Mouse (Mus musculus) Muller cell, postnatal 12 days (primary cell): ENCODE results near the gene Zswim1.
A peak's percentile ranks its signal among the peaks of the same experiment; 100 is the strongest.
"Not testable (repeated sequence)": the region's sequence is repeated elsewhere in the genome, so short reads cannot be mapped to it uniquely, and the experiment has no call there.

Source experiments
- DNase-seq: peaks from one replicate; pipeline ENCODE4 v3.0.0-alpha.2; 2015; ENCODE audit errors: inconsistent ontology term

Zswim1 gene

GRCm38 (mm10) chr2:164828437-164828836 is 6.0 kb downstream of the Zswim1 start, which contains the start of gene Spata25:
Gene Spata25, minus strand, starts transcription at chr2:164828537.
- DNase-seq = no peak

GRCm38 (mm10) chr2:164829090-164829489 is 6.6 kb downstream of the Zswim1 start:
- no peak for DNase-seq

DNA sequence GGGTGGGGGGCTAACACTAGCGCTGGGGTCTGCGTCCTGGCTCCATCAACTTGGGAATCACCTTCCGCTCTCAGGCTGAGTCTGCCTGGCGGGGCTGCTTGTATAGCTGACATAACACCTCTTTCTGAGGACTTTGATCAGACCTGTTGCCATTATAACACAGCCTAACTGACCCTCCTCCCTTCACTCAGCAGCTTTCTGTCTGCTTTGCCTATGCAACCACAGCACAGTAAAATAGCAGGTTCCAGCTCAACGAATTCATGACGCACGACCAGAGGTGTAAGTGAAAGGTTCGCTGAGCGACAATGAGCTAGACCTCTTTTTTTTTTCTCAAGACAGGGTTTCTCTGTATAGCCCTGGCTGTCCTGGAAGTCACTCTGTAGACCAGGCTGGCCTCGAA is 8.5 kb downstream of the Zswim1 start:
- DNase-seq = no peak

DNA sequence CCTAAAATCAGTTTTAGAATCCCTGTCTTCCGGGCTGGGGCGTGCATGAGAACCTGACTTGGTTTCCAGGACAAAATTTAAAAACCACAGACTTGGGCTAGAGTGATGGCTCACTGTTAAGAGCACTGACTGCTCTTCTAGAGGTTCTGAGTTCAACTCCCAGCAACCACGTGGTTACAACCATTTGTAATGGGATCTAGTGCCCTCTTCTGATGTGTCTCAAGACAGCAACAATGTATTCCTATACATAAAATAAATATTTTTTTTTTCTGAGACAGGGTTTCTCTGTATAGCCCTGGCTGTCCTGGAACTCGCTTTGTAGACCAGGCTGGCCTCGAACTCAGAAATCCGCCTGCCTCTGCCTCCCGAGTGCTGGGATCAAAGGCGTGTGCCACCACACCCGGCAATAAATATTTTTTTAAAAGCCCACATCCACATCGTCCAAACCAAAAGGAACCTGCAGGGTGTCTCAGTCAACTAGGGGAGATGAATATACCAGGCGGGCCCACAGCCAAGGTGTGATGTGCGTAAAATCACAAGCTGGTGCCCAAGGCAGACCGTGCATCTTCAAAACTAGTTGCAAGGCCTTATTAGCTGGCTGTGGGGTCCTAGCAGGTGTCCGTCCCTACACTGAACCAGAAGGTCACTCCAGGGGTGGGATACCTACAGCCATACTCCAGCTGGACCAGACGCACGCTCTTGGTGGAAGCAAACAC is 9.7 kb downstream of the Zswim1 start:
- DNase-seq = no peak

GRCm38 (mm10) chr2:164832748-164833301 is 10.3 kb downstream of the Zswim1 start, which contains the start of gene Ctsa:
Gene Ctsa, plus strand, starts transcription at chr2:164832873.
- peak; percentile 81 for DNase-seq

GRCm38 (mm10) chr2:164833314-164833959 is 11.0 kb downstream of the Zswim1 start, which contains the start of gene Neurl2:
Gene Neurl2, minus strand, starts transcription at chr2:164833456.
- peak; percentile 92 for DNase-seq

GRCm38 (mm10) chr2:164834531-164834930 is 12.0 kb downstream of the Zswim1 start:
- DNase-seq = peak; percentile 30

DNA sequence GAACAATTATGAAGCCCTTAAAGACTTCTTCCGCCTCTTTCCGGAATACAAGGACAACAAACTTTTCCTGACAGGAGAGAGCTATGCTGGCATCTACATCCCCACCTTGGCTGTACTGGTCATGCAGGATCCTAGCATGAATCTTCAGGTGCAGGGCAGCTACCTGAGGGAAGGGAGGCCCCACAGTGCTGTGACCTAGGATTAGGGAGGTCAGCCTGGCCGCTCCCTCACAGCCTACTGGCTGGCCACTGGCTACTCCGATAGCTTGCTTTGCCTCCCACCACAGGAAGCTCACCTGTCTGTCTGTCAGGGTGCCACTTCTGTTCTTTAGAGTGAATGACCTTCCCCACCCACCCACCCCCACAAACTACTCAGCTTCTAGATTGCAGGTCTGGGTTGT is 12.7 kb downstream of the Zswim1 start:
- DNase-seq = no peak

- no peak for DNase-seq
Measured at GRCm38 (mm10) chr2:164845782-164846181, 23.3 kb downstream of the Zswim1 start.

GRCm38 (mm10) chr2:164850061-164850460 is 27.6 kb downstream of the Zswim1 start:
- DNase-seq = no peak

- not testable (repeated sequence) for DNase-seq
Measured at GRCm38 (mm10) chr2:164855572-164855971, 33.1 kb downstream of the Zswim1 start.

GRCm38 (mm10) chr2:164856309-164857100 is 34.0 kb downstream of the Zswim1 start:
- DNase-seq = no peak

- peak; percentile 89 for DNase-seq
Measured at GRCm38 (mm10) chr2:164857101-164857821, 34.8 kb downstream of the Zswim1 start, which contains the start of gene Pltp. Gene Pltp, minus strand, starts transcription at chr2:164857711.

- no peak for DNase-seq
Measured at GRCm38 (mm10) chr2:164857842-164858553, 35.5 kb downstream of the Zswim1 start.

DNA sequence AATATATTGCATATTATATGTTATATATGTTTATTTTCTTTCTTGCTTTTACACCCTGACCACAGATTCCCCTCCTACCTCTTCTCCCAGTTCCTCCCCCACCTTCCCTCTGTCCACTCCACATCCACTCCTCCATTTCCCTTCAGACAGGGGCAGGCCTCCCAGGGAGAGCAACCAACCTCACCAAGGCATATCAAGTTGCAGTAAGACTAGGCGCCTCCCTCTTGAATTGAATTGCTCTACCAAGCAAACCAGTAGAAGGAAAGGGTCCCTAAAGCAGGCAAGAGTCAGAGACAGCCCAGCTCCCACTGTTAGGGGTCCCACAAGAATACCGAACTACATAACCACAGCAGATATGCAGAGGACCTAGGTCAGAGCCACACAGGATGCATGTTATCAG is 36.7 kb downstream of the Zswim1 start:
- no peak for DNase-seq

DNA sequence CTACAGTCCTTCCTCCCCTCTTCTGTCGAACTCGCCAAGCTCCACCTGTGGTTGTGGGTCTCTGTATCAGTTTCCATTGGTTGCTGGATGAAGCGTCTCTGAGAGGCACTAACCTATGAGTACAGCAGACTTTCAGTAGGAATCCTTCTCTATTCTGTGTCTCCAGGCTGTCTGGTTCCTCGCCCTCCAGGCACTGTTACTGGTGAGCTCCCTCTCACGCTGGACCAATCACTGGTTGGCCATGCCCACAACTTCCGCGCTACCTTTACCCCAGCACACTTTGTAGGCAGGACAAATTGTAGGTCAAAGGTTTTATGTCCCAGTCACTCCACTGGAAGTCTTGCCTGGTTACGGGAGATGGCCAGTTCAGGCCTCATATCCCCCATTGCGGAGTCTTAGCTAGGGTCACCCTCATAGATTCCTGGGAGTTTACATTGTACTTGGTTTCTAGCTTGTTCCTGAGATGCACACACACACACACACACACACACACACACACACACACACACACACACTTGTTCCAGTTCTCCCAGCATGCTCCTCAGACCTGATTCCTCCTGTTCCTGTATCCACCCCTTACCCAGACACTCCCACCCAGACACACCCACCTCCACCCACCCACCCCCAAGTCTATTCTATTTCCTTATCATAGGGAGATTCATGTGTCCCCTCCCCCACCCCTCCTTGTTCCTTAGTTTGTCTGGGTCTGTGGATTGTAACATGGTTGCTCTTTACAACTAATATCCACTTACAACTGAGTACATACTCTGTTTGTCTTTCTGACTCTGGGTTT is 37.4 kb downstream of the Zswim1 start:
- no peak for DNase-seq

- DNase-seq = no peak
Measured at GRCm38 (mm10) chr2:164861094-164861493, 38.6 kb downstream of the Zswim1 start.

DNA sequence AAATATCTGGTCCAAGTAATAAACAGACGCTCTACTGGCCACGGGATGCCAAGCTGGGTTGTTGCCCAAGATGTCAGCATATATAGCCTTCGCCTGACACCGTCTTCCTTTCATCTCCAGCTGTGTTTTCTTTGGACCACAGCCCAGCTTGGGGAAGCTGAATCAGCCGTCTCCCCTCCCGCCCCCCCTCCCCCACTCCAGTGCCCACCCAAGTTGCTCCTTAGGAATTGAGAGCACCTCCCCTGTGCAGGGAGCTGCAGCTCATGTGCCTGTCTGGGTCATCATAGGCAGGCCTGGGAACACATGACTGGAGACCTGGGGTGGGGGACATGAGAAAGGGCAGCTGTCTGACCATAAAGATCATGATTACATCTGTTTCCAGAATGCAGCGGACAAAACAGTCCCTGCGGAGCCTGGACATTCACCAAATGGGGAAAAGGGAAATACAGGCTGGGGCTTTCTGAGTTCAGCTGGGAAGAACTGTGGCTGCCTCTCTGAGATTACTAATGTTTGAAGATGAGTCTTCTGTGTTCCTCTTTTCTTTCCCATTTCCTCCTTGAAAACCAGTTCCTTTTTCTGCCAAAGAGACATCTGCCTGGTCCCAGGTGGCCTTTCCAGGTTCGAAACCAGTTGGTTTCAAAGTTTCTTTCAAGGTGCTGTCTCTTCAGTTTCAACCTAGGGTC is 39.8 kb downstream of the Zswim1 start:
- DNase-seq = peak; percentile 53

DNA sequence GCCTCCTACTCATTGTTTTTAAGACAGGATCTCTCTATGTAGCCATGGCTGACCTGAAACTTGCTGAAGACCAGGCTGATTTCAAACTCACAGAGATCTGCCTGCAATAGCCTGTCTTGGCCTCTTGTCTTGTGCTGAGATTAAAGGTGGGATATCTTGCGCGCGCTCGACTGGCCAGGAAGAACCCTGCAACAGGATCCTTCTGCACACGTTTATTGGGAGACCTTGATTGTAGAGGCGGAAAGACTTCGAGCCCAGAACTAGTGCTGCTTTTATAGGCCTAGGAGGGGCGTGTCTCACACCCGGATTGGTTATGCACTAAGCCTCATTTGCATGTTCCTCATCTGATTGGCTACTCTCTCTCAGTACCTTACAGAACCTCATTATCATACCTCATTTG is 40.9 kb downstream of the Zswim1 start:
- not testable (repeated sequence) for DNase-seq
